Mouse (Mus musculus) hindbrain, embryonic 14.5 days (tissue): ENCODE results near the gene Gab2. TPM values are rescaled to one million over a fixed set of nuclear protein-coding genes. Genes with fewer than 3 reads are reported as not detected.
A peak's percentile ranks its signal among the peaks of the same experiment; 100 is the strongest.

Experiments used
- ATAC-seq: fragments of 200-750 bp; cut with Nextera tagmentation; 2 replicates; pipeline ENCODE4 v1.8.0; 2017; ENCODE audit warnings: moderate number of reproducible peaks, mild to moderate bottlenecking, moderate TSS enrichment, moderate library complexity; ENCODE audit not compliant: low FRiP score
- DNase-seq: peaks from one replicate; pipeline ENCODE4 v3.0.0-alpha.2; 2015; ENCODE audit warnings: low spot score
- H3K27ac ChIP-seq: fragments of 300-500 bp; sonication (generic); 2 replicates; pipeline ENCODE4 v1.5.1; 2014; ENCODE audit warnings: mild to moderate bottlenecking, moderate library complexity
- H3K27me3 ChIP-seq: fragments of 300-500 bp; sonication (generic); 2 replicates; pipeline ENCODE4 v1.6.1; 2014; ENCODE audit warnings: mild to moderate bottlenecking, low read length, mixed read lengths; ENCODE audit not compliant: control insufficient read depth, insufficient read depth
- H3K36me3 ChIP-seq: fragments of 300-500 bp; sonication (generic); replicated peaks from 2 replicates; pipeline ENCODE4 v1.6.1; 2014; ENCODE audit not compliant: control insufficient read depth, insufficient read depth
- H3K4me1 ChIP-seq: fragments of 300-500 bp; sonication (generic); replicated peaks from 2 replicates; pipeline ENCODE4 v1.6.1; 2014; ENCODE audit warnings: antibody characterized with exemption, low read length, mixed read lengths; ENCODE audit not compliant: control insufficient read depth, insufficient read depth
- H3K4me2 ChIP-seq: fragments of 300-500 bp; sonication (generic); replicated peaks from 2 replicates; pipeline ENCODE4 v1.6.1; 2014; ENCODE audit warnings: mild to moderate bottlenecking, moderate library complexity
- H3K4me3 ChIP-seq: fragments of 300-500 bp; sonication (generic); replicated peaks from 2 replicates; pipeline ENCODE4 v1.5.1; 2014; ENCODE audit warnings: mild to moderate bottlenecking, low read length
- H3K9ac ChIP-seq: fragments of 300-500 bp; sonication (generic); 2 replicates; pipeline ENCODE4 v1.6.1; 2014
- H3K9me3 ChIP-seq: fragments of 300-500 bp; sonication (generic); 2 replicates; pipeline ENCODE4 v1.6.1; 2016; ENCODE audit warnings: low read length; ENCODE audit not compliant: control insufficient read depth
- WGBS: fragments of 180-500 bp; shearing (Covaris S2); extraction: QIAGEN DNeasy Blood & Tissue Kit; methylation state at CpG from one replicate; pipeline ENCODE4 v1.1.7; 2014; 5-methylcytosine and 5-hydroxymethylcytosine counted together
- polyA plus RNA-seq: library from polyadenylated mRNA; unstranded; fragments of >200 nt; fragmentation: Nextera tagmentation; extraction: Ambion mirVana; gene quantifications from 2 replicates; pipeline ENCODE4 v1.2.1, GENCODE M21; 2014

The Gab2 gene
- polyA plus RNA-seq, 1 experiment from 2014 or later: 19.4 TPM

DNA sequence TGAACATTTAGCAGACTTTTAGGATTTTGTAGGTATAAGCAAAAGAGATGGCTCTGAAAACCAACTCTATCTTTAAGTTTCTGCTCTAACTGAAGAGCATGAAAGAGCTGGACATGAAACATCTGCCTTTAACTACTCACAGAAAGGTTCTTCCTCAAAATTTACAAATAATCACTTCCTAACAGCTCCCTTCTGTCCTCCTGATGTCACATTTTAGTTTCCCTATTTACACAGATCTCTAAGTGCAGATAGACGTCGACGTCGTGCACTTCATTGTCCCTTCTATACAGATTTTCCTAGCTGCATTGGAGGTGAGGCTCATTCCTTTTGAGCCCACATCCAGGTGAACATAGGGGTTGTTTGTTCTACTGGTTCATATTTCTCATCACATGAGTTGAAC is 90.3 kb downstream of the Gab2 start:
- ATAC-seq (no peak), DNase-seq (no peak)
- H3K9me3 ChIP-seq: no peaks in the 10 kb centered on the region
- H3K4me3 ChIP-seq: no peak overlapping the region
- H3K36me3 ChIP-seq: no peaks in the 10 kb centered on the region
- WGBS: 85% methylated on average over 4 of the region's 4 CpGs
- H3K27ac ChIP-seq: no peak overlapping the region
- H3K9ac ChIP-seq: no peak overlapping the region
- H3K4me2 ChIP-seq: no peak overlapping the region
- no peaks in the 10 kb centered on the region for H3K4me1 ChIP-seq
- H3K27me3 ChIP-seq: no peaks in the 10 kb centered on the region

DNA sequence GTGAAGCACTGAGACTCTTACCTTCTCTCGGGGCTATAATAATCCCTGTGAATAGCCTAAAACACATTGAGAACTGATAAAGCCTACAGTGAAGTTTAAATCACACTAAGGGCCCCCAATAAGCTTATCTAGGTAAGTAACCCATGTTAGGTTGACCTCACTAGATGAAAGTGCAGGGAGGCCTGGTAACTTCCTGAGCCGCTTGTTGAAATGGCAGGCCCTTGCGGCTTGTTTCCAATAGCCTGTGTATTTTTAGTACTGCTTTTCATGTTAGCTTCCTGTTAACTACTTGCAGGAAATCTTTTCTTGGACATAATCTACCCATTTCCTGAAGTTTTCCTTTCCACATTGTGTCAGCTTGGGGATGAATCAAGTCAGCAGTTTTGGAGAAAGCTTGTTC is 90.7 kb downstream of the Gab2 start:
- H3K27ac ChIP-seq: no peak overlapping the region
- H3K36me3 ChIP-seq: no peaks in the 10 kb centered on the region
- 88% methylated on average over 3 of the region's 3 CpGs for WGBS
- no peaks in the 10 kb centered on the region for H3K4me1 ChIP-seq
- DNase-seq (no peak), ATAC-seq (no peak)
- H3K9me3 ChIP-seq: no peaks in the 10 kb centered on the region
- H3K27me3 ChIP-seq: no peaks in the 10 kb centered on the region
- H3K9ac ChIP-seq: no peak overlapping the region
- no peak overlapping the region for H3K4me2 ChIP-seq
- H3K4me3 ChIP-seq: no peak overlapping the region

DNA sequence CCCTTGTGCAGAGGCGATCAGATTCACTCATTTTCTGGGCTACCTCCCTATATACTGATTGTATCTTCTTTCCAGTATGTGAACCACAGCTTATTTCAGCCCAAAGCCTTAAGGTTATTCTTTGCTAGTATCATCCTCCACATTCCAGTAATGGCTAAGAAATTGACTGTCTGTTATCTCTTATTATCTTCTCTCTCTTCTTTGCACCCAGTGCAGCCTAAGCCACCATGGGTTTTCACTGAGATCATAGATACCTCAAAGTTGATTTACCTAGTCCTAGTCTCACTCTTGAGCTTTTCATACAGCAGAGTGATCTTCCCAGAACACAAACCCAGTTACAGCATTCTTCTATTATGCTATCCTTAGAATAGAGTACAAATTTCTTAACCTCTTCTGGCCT is 100.5 kb downstream of the Gab2 start:
- DNase-seq (no peak), ATAC-seq (no peak)
- Histone ChIP-seq H3K27ac (no peak overlapping the region), H3K4me2 (no peak overlapping the region), H3K27me3 (no peaks in the 10 kb centered on the region), H3K9ac (no peak overlapping the region), H3K4me3 (no peak overlapping the region), H3K9me3 (no peaks in the 10 kb centered on the region), H3K4me1 (peaks cover 4% of the 10 kb centered on the region; the same call in 1 of the 2 replicates), H3K36me3 (no peaks in the 10 kb centered on the region)
- 76% methylated on average over 1 of the region's 1 CpGs for WGBS

DNA sequence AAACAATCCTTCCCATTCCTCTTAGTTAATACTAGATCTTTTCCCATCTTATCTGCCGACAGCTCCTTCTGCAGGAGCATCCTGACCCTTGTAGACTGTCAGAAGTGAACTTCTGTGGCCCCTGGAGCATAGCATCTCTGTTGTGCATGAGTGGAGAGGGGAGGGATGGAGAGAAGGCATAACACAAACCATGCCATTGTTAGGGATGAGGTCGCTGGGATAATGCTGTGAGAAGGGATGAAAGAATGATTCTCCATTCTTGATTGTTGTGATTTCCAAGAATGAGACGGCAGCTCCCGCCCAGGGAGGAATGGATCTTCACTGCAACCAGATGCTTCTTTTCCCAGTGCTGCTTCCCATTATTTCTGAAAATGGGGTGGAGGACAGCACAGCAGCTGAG is 102.0 kb downstream of the Gab2 start:
- Histone ChIP-seq H3K4me2 (no peak overlapping the region), H3K9ac (no peak overlapping the region), H3K27ac (0 out of 2 replicates have a peak overlapping the region, but pooled peaks have one; percentile 10), H3K4me3 (no peak overlapping the region), H3K36me3 (no peaks in the 10 kb centered on the region), H3K4me1 (peaks cover 4% of the 10 kb centered on the region; the same call in 1 of the 2 replicates), H3K9me3 (no peaks in the 10 kb centered on the region), H3K27me3 (no peaks in the 10 kb centered on the region)
- DNase-seq (no peak), ATAC-seq (no peak)
- WGBS: 16% methylated on average over 4 of the region's 4 CpGs

DNA sequence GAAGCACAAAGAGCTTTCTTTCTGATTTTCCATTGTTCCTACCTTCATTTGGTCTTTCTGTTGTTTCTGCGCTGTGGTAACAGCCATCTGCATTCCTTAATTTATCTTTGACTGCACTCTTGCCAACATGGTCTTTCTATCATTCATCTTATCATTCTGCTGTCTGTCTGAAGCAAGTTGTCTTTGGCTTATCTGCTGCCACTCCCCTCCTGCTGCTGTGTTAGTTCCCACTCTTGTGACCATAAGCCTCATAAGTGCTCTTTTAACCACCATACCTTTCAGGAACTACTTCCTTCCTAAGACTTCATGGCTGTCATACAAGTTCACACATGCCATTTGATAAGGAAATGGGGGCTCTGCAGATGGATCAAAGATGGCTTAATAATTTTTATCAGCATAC is 102.6 kb downstream of the Gab2 start:
- Histone ChIP-seq H3K4me3 (no peak overlapping the region), H3K4me1 (peaks cover 4% of the 10 kb centered on the region; the same call in 1 of the 2 replicates), H3K9me3 (no peaks in the 10 kb centered on the region), H3K4me2 (no peak overlapping the region), H3K36me3 (no peaks in the 10 kb centered on the region), H3K27me3 (no peaks in the 10 kb centered on the region), H3K9ac (no peak overlapping the region), H3K27ac (no peak overlapping the region)
- DNase-seq (no peak), ATAC-seq (no peak)
- WGBS: 48% methylated on average over 1 of the region's 1 CpGs

DNA sequence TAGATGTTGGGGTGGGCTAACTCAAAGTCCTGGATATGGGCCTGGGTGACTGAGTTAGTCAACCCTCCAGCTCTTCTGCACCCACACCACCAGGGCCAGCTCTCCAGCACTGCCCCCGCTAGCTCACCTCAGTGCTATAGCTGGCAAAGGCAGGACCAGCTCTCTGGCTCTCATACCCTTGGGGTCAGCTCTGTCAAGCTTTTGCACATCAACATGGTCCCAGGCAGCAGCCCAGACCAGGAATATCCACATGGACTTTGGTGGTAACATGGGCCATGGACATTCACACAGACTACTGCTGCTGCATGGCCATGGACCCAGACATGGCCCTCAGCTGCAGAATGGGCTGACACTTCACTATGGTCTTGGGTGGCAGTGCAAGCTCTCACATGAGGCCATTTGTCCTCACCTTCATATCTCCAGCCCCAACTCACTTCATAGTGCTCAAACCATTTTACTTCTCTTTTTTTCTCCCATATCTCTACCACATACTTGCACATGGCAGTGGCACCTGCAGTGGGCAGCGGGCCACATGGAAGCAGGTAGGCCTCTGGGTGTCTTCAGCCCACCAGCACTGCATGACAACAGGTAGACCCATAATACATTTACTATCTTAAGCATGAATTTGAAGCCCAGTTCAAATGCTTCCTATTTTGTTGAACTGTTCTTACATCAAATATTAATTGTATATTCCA is 106.1 kb downstream of the Gab2 start:
- H3K9me3 ChIP-seq: no peaks in the 10 kb centered on the region
- ATAC-seq (no peak), DNase-seq (no peak)
- no peak overlapping the region for H3K27ac ChIP-seq
- no peaks in the 10 kb centered on the region for H3K36me3 ChIP-seq
- no peak overlapping the region for H3K4me2 ChIP-seq
- no peak overlapping the region for H3K9ac ChIP-seq
- WGBS: 100% methylated on average over 2 of the region's 2 CpGs
- H3K4me3 ChIP-seq: no peak overlapping the region
- H3K27me3 ChIP-seq: no peaks in the 10 kb centered on the region
- peaks cover 7% of the 10 kb centered on the region; the same call in 1 of the 2 replicates for H3K4me1 ChIP-seq

DNA sequence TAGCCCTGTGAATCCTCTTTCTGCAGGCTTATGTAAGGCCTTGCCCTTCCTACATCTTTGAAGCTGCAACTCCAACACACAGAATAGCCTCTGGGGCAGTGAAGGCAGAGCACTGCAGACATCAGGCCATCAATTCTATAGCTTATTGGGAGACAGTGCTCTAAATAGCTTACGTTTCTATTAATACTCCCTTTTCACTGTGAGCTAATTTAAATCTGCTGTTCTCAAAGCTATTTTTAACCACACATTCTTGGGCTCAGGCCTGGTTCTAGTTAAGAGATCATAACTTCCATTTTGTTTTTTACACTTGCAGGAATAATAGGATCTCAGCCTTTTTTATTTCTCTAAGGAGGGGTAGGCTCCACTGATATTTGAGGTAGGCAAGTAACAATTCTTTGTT is 107.7 kb downstream of the Gab2 start:
- Histone ChIP-seq H3K4me1 (0 out of 2 replicates have a peak, but pooled peaks cover 2% of the 10 kb centered on the region), H3K4me2 (no peak overlapping the region), H3K4me3 (no peak overlapping the region), H3K36me3 (no peaks in the 10 kb centered on the region), H3K27ac (no peak overlapping the region), H3K27me3 (no peaks in the 10 kb centered on the region), H3K9ac (no peak overlapping the region), H3K9me3 (no peaks in the 10 kb centered on the region)
- no peak for DNase-seq
- WGBS: 57% methylated on average over 1 of the region's 1 CpGs
- no peak for ATAC-seq

DNA sequence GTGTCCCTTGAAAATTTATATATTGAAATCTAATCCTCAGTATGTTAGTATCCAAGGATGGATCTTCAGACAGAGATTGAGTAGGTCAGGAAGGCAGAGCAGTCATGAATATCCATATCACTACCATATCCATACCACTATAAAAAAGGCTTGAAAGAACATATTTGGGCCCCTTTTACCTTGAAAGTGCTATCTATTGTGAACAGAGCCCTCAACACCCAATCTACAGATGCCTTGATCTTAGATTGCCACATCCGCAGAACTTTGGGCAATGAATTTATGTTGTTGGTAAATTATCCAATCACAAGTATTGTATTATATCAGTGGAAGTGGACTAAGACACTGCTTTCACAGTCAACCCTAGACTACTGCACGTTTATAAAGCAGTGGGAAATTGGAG is 122.5 kb downstream of the Gab2 start:
- Histone ChIP-seq H3K4me3 (no peak overlapping the region), H3K4me2 (no peak overlapping the region), H3K36me3 (no peaks in the 10 kb centered on the region), H3K4me1 (no peaks in the 10 kb centered on the region), H3K9ac (no peak overlapping the region), H3K9me3 (no peaks in the 10 kb centered on the region), H3K27ac (no peak overlapping the region), H3K27me3 (no peaks in the 10 kb centered on the region)
- ATAC-seq (no peak), DNase-seq (no peak)
- 87% methylated on average over 2 of the region's 2 CpGs for WGBS

DNA sequence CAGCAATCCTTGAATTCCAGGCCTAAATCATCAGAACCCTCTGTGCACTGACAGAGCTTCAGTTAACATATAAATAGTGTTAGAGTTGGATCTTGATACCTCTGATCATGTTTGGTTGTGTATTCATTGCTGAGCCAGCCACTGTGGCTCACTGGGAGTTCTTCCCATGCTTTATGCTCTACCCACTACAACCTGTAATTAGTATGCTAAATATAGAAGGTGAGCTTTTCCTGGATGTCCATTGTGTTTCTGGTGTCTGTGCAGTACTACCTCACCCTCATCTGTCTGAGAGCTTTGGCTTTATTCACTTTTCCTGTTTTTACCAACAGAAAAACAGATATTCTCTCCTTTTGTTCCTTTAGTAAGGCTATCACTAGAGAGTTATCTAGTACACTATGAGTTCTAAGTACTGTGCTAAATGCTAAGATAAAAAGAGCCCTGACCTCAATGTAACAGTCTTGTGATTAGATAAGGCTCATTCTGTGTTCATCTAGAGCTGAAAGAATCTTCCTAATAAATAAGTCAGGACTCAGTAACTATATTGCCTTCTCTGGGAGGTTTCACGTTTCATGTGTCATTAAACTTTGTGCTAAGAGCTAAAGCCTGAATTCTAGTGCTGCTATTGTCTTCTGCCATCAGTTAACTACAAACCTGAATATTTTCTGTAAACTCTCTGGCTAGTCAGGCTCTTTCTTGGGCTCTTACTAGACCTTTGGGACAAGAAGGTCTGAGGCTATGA is 127.6 kb downstream of the Gab2 start:
- WGBS: 73% methylated on average over 1 of the region's 1 CpGs
- no peak for DNase-seq

More for the DNA sequence above, 127.6 kb downstream of the Gab2 start:
- Histone ChIP-seq H3K4me2 (no peak overlapping the region), H3K4me3 (no peak overlapping the region), H3K9ac (no peak overlapping the region), H3K36me3 (no peaks in the 10 kb centered on the region), H3K9me3 (no peaks in the 10 kb centered on the region), H3K4me1 (no peaks in the 10 kb centered on the region), H3K27ac (no peak overlapping the region), H3K27me3 (no peaks in the 10 kb centered on the region)
- ATAC-seq: no peak
